Mouse (Mus musculus) heart, postnatal 0 days (tissue): ENCODE results near the gene Ntpcr. TPM values are rescaled to one million over a fixed set of nuclear protein-coding genes. Genes with fewer than 3 reads are reported as not detected.

ENCODE experiments used
- ATAC-seq: fragments of 200-750 bp; cut with Nextera tagmentation; 2 replicates; pipeline ENCODE4 v1.8.0; 2017; ENCODE audit warnings: low read depth, moderate number of reproducible peaks, moderate library complexity; ENCODE audit not compliant: insufficient read depth
- DNase-seq: peaks from one replicate; pipeline ENCODE4 v3.0.0-alpha.2; 2016; ENCODE audit warnings: low spot score
- H3K27ac ChIP-seq: fragments of 300-500 bp; sonication (generic); 2 replicates; pipeline ENCODE4 v1.5.1; 2014; ENCODE audit warnings: low read depth, mild to moderate bottlenecking
- H3K27me3 ChIP-seq: fragments of 300-500 bp; sonication (generic); 2 replicates; pipeline ENCODE4 v1.6.1; 2014; ENCODE audit warnings: low read length, mixed read lengths; ENCODE audit not compliant: control insufficient read depth, insufficient read depth
- H3K36me3 ChIP-seq: fragments of 300-500 bp; sonication (generic); replicated peaks from 2 replicates; pipeline ENCODE4 v1.6.1; 2014; ENCODE audit warnings: low read length, mixed read lengths; ENCODE audit not compliant: control insufficient read depth, insufficient read depth
- H3K4me1 ChIP-seq: fragments of 300-500 bp; sonication (generic); 2 replicates; pipeline ENCODE4 v1.6.1; 2014; ENCODE audit warnings: antibody characterized with exemption; ENCODE audit not compliant: control insufficient read depth, insufficient read depth
- H3K4me2 ChIP-seq: fragments of 300-500 bp; sonication (generic); 2 replicates; pipeline ENCODE4 v1.6.1; 2014; ENCODE audit warnings: low read depth, mild to moderate bottlenecking, low read length, moderate library complexity
- H3K4me3 ChIP-seq: fragments of 300-500 bp; sonication (generic); 2 replicates; pipeline ENCODE4 v1.5.1; 2014; ENCODE audit warnings: low read depth, low read length
- H3K9ac ChIP-seq: fragments of 300-500 bp; sonication (generic); replicated peaks from 2 replicates; pipeline ENCODE4 v1.6.1; 2014; ENCODE audit warnings: low read depth, low read length, mixed read lengths
- H3K9me3 ChIP-seq: fragments of 300-500 bp; sonication (generic); replicated peaks from 2 replicates; pipeline ENCODE4 v1.6.1; 2016; ENCODE audit warnings: low read length; ENCODE audit not compliant: control insufficient read depth
- CTCF ChIP-seq: IDR thresholded peaks from 2 replicates; pipeline ENCODE4 v1.5.1; 2016; ENCODE audit warnings: antibody characterized with exemption, control low read depth, low read depth
- EP300 ChIP-seq: IDR thresholded peaks from 2 replicates; pipeline ENCODE4 v1.6.1; 2016; ENCODE audit warnings: antibody characterized with exemption, low read depth
- WGBS: fragments of 180-500 bp; shearing (Covaris S2); extraction: QIAGEN DNeasy Blood & Tissue Kit; methylation state at CpG from one replicate; pipeline ENCODE4 v1.1.7; 2014; 5-methylcytosine and 5-hydroxymethylcytosine counted together
- polyA plus RNA-seq: library from polyadenylated mRNA; unstranded; fragments of >200 nt; fragmentation: Nextera tagmentation; extraction: Ambion mirVana; gene quantifications from 2 replicates; pipeline ENCODE4 v1.2.1, GENCODE M21; 2015
- total RNA-seq: library from RNA; depleted of rRNA; stranded (reverse); fragments of >200 nt; gene quantifications from 2 replicates; pipeline ENCODE4 v1.2.3, GENCODE M21; 2014; ENCODE audit warnings: low replicate concordance

Gene Ntpcr
- total and polyA plus RNA-seq, 2 experiments from 2014 or later, result 34.7 to 35.1 TPM

GRCm38 (mm10) chr8:125716613-125717012, 13.2 kb upstream of the Ntpcr start:
- Histone ChIP-seq H3K27me3 (no peaks in the 10 kb centered on the region), H3K9me3 (no peaks in the 10 kb centered on the region), H3K27ac (no peak overlapping the region), H3K4me2 (no peak overlapping the region), H3K4me1 (no peaks in the 10 kb centered on the region), H3K9ac (no peak overlapping the region), H3K4me3 (no peak overlapping the region), H3K36me3 (no peaks in the 10 kb centered on the region)
- DNase-seq, result no peak
- 43% methylated on average over 7 of the region's 7 CpGs for WGBS
- ATAC-seq, result no peak
- no peak for TF ChIP-seq CTCF
- no peak for TF ChIP-seq EP300

- Histone ChIP-seq H3K4me2 (no peak overlapping the region), H3K27me3 (no peaks in the 10 kb centered on the region), H3K9me3 (no peaks in the 10 kb centered on the region), H3K4me3 (no peak overlapping the region), H3K27ac (no peak overlapping the region), H3K36me3 (no peaks in the 10 kb centered on the region), H3K4me1 (no peaks in the 10 kb centered on the region), H3K9ac (no peak overlapping the region)
- TF ChIP-seq CTCF, result peak; percentile 47
- TF ChIP-seq EP300, result no peak
- ATAC-seq (no peak), DNase-seq (no peak)
- 69% methylated on average over 4 of the region's 4 CpGs for WGBS
These were observed 10.8 kb upstream of the Ntpcr start for GRCm38 (mm10) chr8:125718914-125719313.

DNA sequence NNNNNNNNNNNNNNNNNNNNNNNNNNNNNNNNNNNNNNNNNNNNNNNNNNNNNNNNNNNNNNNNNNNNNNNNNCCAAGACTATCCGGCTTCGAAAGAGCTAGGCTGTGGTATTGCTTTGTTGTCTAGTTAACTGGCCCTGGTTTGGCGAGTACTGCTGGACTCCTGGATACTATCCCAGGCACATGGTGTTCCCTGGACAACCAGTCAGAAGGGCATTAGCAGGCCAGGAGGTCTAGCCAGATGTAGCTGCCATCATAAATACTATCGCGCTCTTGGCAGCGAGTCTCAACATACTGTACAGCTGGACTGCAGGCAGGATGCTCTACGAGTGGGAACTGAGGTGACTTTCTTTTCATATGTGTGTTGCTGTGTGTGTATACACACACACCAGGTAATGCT, 7.1 kb upstream of the Ntpcr start:
- 81% methylated on average over 7 of the region's 7 CpGs for WGBS
- TF ChIP-seq CTCF (no peak), EP300 (no peak)
- H3K9me3 ChIP-seq, result no peaks in the 10 kb centered on the region
- no peaks in the 10 kb centered on the region for H3K27me3 ChIP-seq
- ATAC-seq, result no peak
- H3K4me3 ChIP-seq, result no peak overlapping the region
- no peak overlapping the region for H3K9ac ChIP-seq
- no peak overlapping the region for H3K4me2 ChIP-seq
- no peaks in the 10 kb centered on the region for H3K4me1 ChIP-seq
- no peak overlapping the region for H3K27ac ChIP-seq
- no peak for DNase-seq
- no peaks in the 10 kb centered on the region for H3K36me3 ChIP-seq

DNA sequence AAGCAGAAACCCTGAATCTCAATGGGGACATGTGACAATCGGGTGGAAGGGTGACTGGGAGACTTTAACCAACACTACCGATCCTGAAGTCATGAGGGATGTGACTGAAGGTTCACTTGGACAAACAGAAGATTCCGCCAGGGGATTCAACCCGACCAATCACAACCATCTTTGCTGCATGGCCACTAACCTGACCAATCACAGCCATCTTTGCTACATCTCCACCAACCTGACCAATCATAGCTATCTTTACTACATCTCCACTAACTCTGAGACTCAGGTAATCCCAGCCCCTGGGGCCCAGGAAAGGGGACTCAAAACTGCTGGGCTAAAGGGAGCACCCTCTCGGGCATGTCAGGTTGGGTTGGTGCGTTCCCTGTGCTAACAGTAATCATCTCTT, 6.3 kb upstream of the Ntpcr start:
- no peak overlapping the region for H3K9ac ChIP-seq
- TF ChIP-seq EP300 (no peak), CTCF (no peak)
- H3K9me3 ChIP-seq, result no peaks in the 10 kb centered on the region
- WGBS, result 91% methylated on average over 6 of the region's 6 CpGs
- H3K4me3 ChIP-seq, result no peak overlapping the region
- DNase-seq, result no peak
- no peak overlapping the region for H3K27ac ChIP-seq
- no peaks in the 10 kb centered on the region for H3K36me3 ChIP-seq
- no peaks in the 10 kb centered on the region for H3K27me3 ChIP-seq
- no peaks in the 10 kb centered on the region for H3K4me1 ChIP-seq
- no peak for ATAC-seq
- no peak overlapping the region for H3K4me2 ChIP-seq

DNA sequence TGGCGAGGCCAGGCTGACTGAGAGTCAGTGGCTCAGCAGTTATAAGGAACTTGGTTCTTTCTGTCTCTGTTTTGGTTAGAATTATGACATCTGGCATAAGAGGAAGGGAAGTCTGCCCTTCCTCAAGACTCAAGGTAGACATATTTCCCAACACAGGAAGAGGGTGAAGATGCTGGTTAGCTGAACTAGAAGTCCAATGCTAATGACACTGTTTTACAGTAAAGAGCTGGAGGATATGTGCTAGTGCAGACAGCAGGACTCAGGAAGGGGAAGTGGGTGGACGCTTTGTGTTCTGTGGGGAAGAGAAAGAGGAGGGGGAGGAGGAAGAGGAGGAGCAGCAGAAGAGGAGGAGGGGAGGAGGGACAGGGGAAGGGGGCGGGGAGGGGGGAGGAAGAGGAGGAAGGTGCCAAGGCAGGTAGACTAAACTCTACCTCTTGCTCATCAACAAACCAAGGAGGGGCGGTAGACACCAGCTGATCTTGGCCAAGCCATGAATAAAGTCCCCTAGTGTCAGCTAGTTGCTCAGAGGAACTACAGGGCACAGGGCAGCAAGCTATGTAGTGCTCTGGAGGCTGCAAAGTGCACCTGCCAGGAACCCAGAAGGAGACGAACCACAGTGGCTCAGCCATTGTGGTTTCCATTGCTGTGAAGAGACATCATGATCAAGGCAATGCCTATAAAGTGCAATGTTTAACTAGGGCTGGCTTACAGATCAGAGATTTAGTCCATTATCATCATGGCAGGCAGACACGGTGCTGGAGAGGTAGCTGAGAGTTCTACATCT, 4.5 kb upstream of the Ntpcr start:
- DNase-seq (no peak), ATAC-seq (no peak)
- Histone ChIP-seq H3K4me3 (no peak overlapping the region), H3K4me1 (no peaks in the 10 kb centered on the region), H3K27me3 (no peaks in the 10 kb centered on the region), H3K9me3 (no peaks in the 10 kb centered on the region), H3K4me2 (no peak overlapping the region), H3K27ac (no peak overlapping the region), H3K36me3 (no peaks in the 10 kb centered on the region), H3K9ac (no peak overlapping the region)
- 69% methylated on average over 6 of the region's 6 CpGs for WGBS
- TF ChIP-seq EP300, result no peak
- TF ChIP-seq CTCF, result no peak

DNA sequence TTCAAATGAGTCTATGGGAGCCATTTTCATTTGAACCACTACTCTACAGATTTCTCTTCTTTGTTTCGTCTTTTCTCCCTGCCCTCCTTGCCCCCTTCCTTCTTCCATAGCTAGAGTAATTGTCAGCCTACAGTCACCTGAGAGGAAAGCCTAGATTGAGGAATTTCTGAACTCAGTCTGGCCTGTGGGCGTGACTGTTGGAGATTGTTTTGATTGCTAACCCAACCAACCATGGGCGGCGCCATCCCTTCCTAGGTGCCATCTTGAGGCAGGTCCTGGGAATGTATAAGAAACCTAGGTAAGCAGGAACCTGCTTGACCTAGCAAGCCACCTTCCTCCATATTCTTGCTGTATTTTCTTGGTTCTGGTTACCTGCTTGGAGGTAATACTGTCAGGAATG, 3.6 kb upstream of the Ntpcr start:
- Histone ChIP-seq H3K9ac (no peak overlapping the region), H3K36me3 (no peaks in the 10 kb centered on the region), H3K4me3 (no peak overlapping the region), H3K27me3 (no peaks in the 10 kb centered on the region), H3K9me3 (no peaks in the 10 kb centered on the region), H3K4me2 (no peak overlapping the region), H3K27ac (peak overlapping the region; percentile 43; the same call in 1 of the 2 replicates), H3K4me1 (no peaks in the 10 kb centered on the region)
- WGBS, result 96% methylated on average over 4 of the region's 4 CpGs
- ATAC-seq, result no peak
- no peak for DNase-seq
- no peak for TF ChIP-seq EP300
- TF ChIP-seq CTCF, result no peak
